Mouse (Mus musculus) A20 (cell line): ENCODE measurements around the gene Vmn1r172.
"Not testable (repeated sequence)": the region's sequence is repeated elsewhere in the genome, so short reads cannot be mapped to it uniquely, and the experiment has no call there.

Experiments
- DNase-seq: peaks from one replicate; pipeline ENCODE4 v3.0.0-alpha.2; 2011; ENCODE audit warnings: low read depth, low spot score

Gene Vmn1r172

DNA sequence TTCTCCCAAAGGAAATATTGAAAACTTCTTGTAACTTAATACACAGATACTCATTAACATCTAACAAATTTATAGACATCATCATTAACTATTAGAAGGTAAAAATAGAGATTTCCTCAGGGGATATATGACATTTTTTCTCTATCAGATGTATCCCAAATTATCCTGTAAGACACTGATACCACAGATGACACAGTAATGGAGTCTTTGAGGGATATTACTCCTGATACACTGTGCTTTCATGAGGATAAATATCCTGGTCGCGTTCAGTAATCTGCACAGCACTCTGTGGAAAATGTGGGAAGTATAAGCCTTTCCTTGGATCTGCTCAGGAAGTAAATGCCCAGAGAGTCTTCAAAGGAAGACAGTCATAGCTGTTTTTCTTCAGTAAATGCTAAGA, at the start of gene Vmn1r172:
Gene Vmn1r172, plus strand, starts transcription at position 301 of the 400 bp plus-strand sequence.
- no peak for DNase-seq

DNA sequence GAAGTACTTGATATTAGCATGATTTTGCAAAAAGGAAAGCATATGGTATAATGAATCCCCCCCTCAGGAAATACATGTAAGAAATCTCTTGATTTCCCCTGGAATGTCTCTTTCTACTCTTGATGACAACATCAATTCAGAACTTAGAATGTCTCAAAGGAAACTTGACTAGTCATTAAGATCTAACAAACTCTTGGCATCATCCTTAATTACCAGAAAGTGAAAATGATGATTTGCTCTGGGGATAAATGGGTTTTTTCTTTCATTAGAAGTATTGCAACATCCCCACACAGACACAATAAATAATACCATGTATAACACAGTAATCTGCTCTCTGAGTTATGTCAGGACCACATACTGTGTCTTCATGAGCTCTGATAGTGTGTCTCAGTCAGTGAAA, 27.7 kb upstream of the Vmn1r172 start, which contains the start of gene Vmn1r171:
Gene Vmn1r171, plus strand, starts transcription at position 301 of the 400 bp plus-strand sequence.
- no peak for DNase-seq

DNA sequence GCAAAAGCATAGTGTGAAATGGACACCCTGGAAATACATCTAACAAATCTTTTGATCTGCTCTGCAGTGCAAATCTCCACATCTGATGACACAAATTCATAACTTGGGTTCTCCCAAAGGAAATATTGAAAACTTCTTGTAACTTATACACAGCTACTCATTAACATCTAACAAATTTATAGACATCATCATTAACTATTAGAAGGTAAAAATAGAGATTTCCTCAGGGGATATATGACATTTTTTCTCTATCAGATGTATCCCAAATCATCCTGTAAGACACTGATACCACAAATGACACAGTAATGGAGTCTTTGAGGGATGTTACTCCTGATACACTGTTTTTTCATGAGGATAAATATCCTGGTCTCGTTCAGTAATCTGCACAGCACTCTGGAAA, 42.3 kb downstream of the Vmn1r172 start, which contains the start of gene Vmn1r173:
Gene Vmn1r173, plus strand, starts transcription at position 301 of the 400 bp plus-strand sequence.
- DNase-seq = not testable (repeated sequence)
